Mouse (Mus musculus) c-Kit-positive CD71-positive TER-119-negative erythroid progenitor cells, embryonic 14.5 days (primary cell): Measurements from ENCODE around the gene Casz1.

Experiments
- DNase-seq: peaks from one replicate; pipeline ENCODE4 v3.0.0-alpha.2; 2013; ENCODE audit warnings: low read depth

Casz1 gene

DNA sequence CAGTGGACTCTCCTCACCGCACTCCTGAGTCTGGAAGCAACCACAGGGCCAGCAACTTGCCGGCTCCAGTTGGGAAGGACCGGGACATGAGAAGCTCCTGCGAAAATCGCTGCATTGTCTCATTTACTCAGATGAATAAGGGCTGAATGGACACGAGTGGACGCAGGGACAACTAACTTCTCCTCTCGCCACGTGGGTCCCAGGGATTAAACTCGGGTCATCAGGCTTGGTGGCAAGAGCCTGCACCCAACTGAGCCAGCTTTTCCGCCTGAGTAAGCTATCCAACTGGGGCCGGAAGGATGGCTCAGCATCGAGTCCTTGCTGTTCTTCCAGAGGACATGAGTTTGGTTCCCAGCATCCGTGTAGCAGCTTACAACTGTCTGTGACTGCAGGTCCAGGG is 169.2 kb downstream of the Casz1 start:
- no peak for DNase-seq

DNA sequence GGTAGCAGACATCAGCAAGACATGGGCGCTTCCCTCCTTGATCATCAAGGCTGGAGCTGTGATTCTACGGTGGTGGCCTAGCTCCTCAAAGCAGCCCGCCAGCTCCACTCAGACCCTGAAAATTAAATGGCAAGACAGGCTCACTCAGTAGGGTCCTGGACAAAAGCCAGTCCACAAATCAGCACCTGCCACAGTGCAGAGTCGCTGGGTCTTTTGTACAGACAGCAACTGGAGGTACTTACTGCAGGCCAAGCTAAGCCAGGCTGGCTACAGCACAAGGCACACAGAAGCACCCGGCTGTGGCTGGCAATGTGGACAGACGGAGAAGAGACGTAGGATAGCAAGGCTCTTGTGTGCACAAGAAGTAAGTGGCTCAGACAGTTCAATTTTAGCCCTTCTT is 170.6 kb downstream of the Casz1 start:
- no peak for DNase-seq

GRCm38 (mm10) chr4:148978221-148978855 is 174.1 kb downstream of the Casz1 start:
- no peak for DNase-seq

DNA sequence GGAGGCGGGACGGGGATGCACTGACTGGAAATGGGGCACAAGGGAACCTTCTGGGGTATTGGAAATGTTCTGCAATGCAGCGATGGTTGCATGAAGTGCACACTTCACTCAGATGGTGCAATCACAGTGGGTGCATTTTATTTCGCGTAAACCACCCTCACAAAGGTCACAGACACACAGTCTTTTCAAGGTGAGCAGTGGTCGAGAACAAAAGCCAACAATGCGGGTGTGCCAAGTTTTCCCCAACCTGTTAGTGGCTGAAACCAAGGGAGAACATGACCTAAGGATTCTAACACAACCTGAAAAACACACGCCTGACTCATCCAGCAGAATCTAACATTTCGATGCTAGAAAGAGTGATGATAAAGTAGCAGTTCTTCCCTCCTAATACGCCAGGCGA is 174.7 kb downstream of the Casz1 start:
- no peak for DNase-seq

DNA sequence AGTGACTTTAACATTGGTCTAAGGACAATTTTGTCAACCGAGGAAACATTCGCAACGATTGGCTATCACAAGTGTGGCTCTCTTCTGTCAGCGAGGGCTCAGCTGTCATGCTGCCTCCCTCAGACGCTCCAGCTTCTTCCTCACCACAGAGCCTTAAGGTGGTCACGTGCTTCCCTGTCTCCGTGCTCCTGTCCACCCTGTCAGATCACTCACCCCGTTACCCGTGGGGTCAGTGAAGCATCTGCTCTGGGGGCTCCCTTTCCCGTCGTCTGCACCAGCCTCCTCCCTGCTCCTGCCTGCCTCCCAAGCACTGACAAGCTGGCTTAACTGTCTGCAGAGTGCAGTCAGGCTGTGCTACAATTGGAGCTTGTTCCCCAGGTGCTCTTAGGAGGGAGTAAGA is 175.6 kb downstream of the Casz1 start:
- DNase-seq = no peak

- DNase-seq = no peak
These were observed 178.0 kb downstream of the Casz1 start for GRCm38 (mm10) chr4:148982274-148982673.

GRCm38 (mm10) chr4:148984701-148985540 is 180.7 kb downstream of the Casz1 start:
- DNase-seq = no peak

DNA sequence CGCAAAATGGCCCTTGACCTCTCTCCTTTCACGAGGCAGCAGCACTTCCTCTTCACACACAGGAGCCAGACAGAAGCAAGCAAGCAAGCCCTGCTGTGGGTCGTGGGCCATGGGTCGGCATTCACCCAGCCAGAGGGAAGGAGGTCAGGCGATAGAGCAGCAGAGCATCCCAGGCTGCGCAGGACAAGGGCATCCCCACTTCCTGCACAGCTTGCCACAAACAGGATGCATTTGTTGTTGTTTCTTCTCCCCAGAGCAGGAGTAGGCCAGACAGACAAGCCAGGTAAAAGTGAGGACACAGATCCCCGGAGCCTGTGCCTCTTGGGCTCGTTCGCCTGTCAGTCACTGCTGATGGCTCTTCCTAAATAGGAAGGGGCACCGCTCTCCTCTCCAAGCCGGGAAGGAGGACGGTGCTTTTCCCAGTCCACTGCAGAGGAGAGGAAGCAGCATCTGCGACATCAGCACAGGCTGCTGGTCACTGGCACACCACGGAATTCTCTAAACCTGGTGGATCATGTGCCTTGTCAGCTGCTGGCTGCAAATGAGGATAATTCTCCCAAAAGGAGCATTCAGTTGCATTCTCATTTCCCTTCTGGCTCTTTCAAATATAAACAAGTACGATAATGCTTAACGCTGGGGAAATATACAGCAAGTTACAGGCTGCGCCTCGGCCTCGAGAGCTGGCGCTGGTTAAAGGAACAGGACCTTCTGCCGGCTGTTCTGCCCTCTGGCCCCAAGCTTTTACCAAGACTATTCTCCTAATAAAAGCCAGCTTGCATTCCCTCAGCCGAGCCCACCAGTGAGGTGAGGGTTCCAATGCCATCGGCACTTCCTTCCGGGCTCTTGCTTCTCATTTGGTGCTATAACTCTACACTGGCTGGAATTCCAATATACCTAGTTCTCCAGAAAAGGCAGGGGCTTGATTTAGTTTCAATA is 181.6 kb downstream of the Casz1 start:
- DNase-seq = no peak

DNA sequence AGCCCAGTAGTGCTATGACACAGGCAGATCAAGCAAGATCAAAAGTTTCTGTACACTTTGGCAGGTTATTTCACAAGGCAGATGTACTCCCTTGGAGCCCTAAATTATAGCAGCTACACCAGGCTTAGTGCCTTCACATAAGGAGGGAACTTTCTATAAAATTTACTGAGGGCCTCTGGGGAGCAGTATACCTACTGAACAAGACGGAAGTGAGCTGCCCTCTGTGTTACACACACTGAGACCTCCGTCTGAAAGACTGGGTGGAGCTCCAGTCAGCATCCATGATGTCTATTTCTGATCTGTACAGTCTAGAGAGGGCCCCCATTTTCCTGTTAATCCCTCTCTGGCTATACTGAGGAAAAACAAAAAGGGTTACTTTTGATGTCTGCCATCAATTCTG is 185.8 kb downstream of the Casz1 start:
- no peak for DNase-seq

GRCm38 (mm10) chr4:148993948-148994347 is 189.7 kb downstream of the Casz1 start:
- no peak for DNase-seq

- DNase-seq = no peak
These were observed 196.5 kb downstream of the Casz1 start for GRCm38 (mm10) chr4:149000746-149001145.

DNA sequence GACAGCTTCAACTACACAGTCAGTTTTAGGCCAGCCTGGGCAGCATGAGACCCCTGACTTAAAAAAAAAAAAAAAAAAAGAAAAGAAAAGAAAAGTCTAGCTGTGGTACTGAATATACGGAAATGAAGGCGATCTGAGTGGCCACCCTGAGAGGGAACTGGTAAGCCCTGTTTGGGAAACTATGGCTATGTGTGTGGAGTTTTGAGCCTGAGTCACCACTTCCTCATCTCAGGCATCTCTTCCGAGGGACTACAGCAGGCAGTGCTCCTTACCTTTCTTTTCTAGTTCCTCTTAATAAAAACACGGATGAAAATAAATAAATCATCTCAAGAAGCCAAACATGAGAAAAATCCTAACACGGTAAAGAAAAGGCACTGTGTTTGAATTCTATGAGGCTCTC is 197.3 kb downstream of the Casz1 start:
- DNase-seq = no peak

DNA sequence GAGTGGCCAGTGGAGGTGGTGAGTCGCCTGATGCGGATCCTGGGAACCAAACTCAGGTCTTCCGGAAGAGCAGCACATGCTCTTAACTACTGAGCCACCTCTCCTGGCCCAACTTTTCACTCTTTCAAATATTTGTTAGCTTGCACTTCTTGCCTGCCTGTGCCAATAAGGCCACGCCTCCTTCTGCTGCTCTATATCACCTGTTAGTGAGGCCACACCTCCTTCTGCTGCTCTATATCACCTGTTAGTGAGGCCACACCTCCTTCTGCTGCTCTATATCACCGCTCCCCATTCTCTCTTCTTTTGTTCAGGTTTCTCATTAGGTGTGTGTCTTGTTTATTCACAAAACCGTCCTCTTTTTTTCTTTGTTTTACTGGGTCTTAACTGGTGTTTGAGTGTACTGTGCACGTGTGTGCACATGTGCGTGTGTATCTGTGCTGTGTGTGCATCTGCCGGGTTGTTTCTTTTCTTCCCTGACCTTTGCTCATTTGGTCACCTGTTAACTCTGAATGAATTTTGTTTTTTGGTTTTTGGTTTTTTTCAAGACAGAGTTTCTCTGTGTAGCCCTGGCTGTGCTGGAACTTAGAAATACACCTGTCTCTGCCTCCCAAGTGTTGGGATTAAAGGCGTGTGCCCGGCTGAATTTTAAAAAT is 198.3 kb downstream of the Casz1 start:
- no peak for DNase-seq
